Mouse (Mus musculus) CH12.LX (cell line): ENCODE measurements around the gene Prph2. TPM values are rescaled to one million over a fixed set of nuclear protein-coding genes. Genes with fewer than 3 reads are reported as not detected.

Experiments
- DNase-seq: peaks from one replicate; pipeline ENCODE4 v3.0.0-alpha.2; 2013; ENCODE audit errors: extremely low read depth
- H3K27ac ChIP-seq: 2 replicates; pipeline ENCODE4 v1.5.1; 2012; ENCODE audit warnings: low read depth, mild to moderate bottlenecking, control low read depth, moderate library complexity; ENCODE audit not compliant: insufficient read depth
- H3K27me3 ChIP-seq: replicated peaks from 2 replicates; pipeline ENCODE3; 2012; ENCODE audit warnings: inconsistent platforms
- H3K36me3 ChIP-seq, 2 experiments: replicated peaks in 1 of 2; 2 replicates each; pipeline versions ENCODE3 to v1.6.1; 2012; ENCODE audit warnings: inconsistent platforms in 1 of 2, low read length in 1 of 2, mild to moderate bottlenecking in 1 of 2, mixed read lengths in 1 of 2, moderate library complexity in 1 of 2; ENCODE audit not compliant: control insufficient read depth in 1 of 2, insufficient read depth in 1 of 2
- H3K4me1 ChIP-seq, 2 experiments: 2 replicates each; pipeline ENCODE4 v1.6.1; 2012; ENCODE audit warnings: inconsistent platforms in 1 of 2, moderate library complexity in 1 of 2; ENCODE audit not compliant: insufficient read depth in 2 of 2, control insufficient read depth in 1 of 2
- H3K4me2 ChIP-seq: 2 replicates; pipeline ENCODE4 v1.6.1; 2012; ENCODE audit warnings: low read depth, mild to moderate bottlenecking, control low read depth; ENCODE audit not compliant: poor library complexity, insufficient read depth, severe bottlenecking
- H3K4me3 ChIP-seq, 3 experiments: fragments of 150-350 bp in 1 of 3; sonication (generic) in 1 of 3; replicated peaks in 1 of 3; 2 replicates each; pipeline versions ENCODE3 to v1.5.1; 2011 to 2012; ENCODE audit warnings: low read depth in 2 of 3, low read length in 2 of 3, mild to moderate bottlenecking in 2 of 3, moderate library complexity in 2 of 3, control low read depth in 1 of 3, improper control_type of control experiment in 1 of 3, inconsistent platforms in 1 of 3, mixed read lengths in 1 of 3; ENCODE audit not compliant: poor library complexity in 1 of 3
- H3K79me2 ChIP-seq: replicated peaks from 2 replicates; pipeline ENCODE4 v1.6.1; 2012; ENCODE audit warnings: mild to moderate bottlenecking, moderate library complexity; ENCODE audit not compliant: control insufficient read depth, poor library complexity, insufficient read depth, severe bottlenecking; ENCODE audit errors: extremely low read depth
- H3K9ac ChIP-seq: 2 replicates; pipeline ENCODE4 v1.6.1; 2012; ENCODE audit warnings: low read depth, mild to moderate bottlenecking, control low read depth, moderate library complexity; ENCODE audit not compliant: insufficient read depth
- H3K9me3 ChIP-seq: replicated peaks from 2 replicates; pipeline ENCODE3; 2012; ENCODE audit warnings: low read length, inconsistent platforms, mixed read lengths
- BHLHE40 ChIP-seq: IDR thresholded peaks from 2 replicates; pipeline ENCODE4 v1.6.1; 2011; ENCODE audit warnings: mild to moderate bottlenecking, low read depth, low read length, improper control_type of control experiment
- CHD1 ChIP-seq: IDR thresholded peaks from 2 replicates; pipeline ENCODE4 v1.6.1; 2012; ENCODE audit warnings: low read depth, low read length, improper control_type of control experiment, inconsistent platforms
- CTCF ChIP-seq, 2 experiments: IDR thresholded peaks in 1 of 2; conservative IDR thresholded peaks in 1 of 2; 2 replicates each; pipeline ENCODE4 v1.5.1; 2011 to 2012; ENCODE audit warnings: low read depth in 2 of 2, low read length in 2 of 2, improper control_type of control experiment in 1 of 2, inconsistent platforms in 1 of 2, mild to moderate bottlenecking in 1 of 2, moderate library complexity in 1 of 2
- E2F4 ChIP-seq: IDR thresholded peaks from 2 replicates; pipeline ENCODE4 v1.6.1; 2011; ENCODE audit warnings: low read depth, low read length, improper control_type of control experiment; ENCODE audit not compliant: insufficient replicate concordance
- ELF1 ChIP-seq: IDR thresholded peaks from 2 replicates; pipeline ENCODE4 v1.6.1; 2014; ENCODE audit warnings: low read depth, mild to moderate bottlenecking, inconsistent platforms, low read length, improper control_type of control experiment
- EP300 ChIP-seq: IDR thresholded peaks from 2 replicates; pipeline ENCODE4 v1.6.1; 2011; ENCODE audit warnings: low read length, improper control_type of control experiment
- ETS1 ChIP-seq: conservative IDR thresholded peaks from 2 replicates; pipeline ENCODE4 v1.6.1; 2012; ENCODE audit warnings: low read depth, mild to moderate bottlenecking, inconsistent platforms, low read length, improper control_type of control experiment, moderate library complexity
- GABPA ChIP-seq: IDR thresholded peaks from 2 replicates; pipeline ENCODE4 v1.6.1; 2012; ENCODE audit warnings: low read depth, low read length, improper control_type of control experiment, inconsistent platforms; ENCODE audit not compliant: insufficient replicate concordance
- HCFC1 ChIP-seq: IDR thresholded peaks from 2 replicates; pipeline ENCODE4 v1.6.1; 2012; ENCODE audit warnings: low read depth, mild to moderate bottlenecking, inconsistent platforms, low read length, improper control_type of control experiment
- IRF4 ChIP-seq: IDR thresholded peaks from 2 replicates; pipeline ENCODE4 v1.6.1; 2014; ENCODE audit warnings: low read depth, mild to moderate bottlenecking, inconsistent platforms, low read length, improper control_type of control experiment
- JUN ChIP-seq: IDR thresholded peaks from 2 replicates; pipeline ENCODE4 v1.6.1; 2011; ENCODE audit warnings: low read depth, mild to moderate bottlenecking, low read length, improper control_type of control experiment, moderate library complexity; ENCODE audit not compliant: insufficient read depth
- KAT2A ChIP-seq: IDR thresholded peaks from 2 replicates; pipeline ENCODE4 v1.6.1; 2012; ENCODE audit warnings: low read length, improper control_type of control experiment, inconsistent platforms; ENCODE audit not compliant: insufficient replicate concordance
- MAX ChIP-seq: IDR thresholded peaks from 2 replicates; pipeline ENCODE4 v1.6.1; 2011; ENCODE audit warnings: low read length, improper control_type of control experiment
- PAX5 ChIP-seq: IDR thresholded peaks from 2 replicates; pipeline ENCODE4 v1.6.1; 2012; ENCODE audit warnings: low read length, inconsistent platforms, mixed read lengths
- POLR2A ChIP-seq: IDR thresholded peaks from 2 replicates; pipeline ENCODE4 v1.6.1; 2011; ENCODE audit warnings: low read depth, mild to moderate bottlenecking, improper control_type of control experiment, low read length
- POLR2AphosphoS2 ChIP-seq: IDR thresholded peaks from 2 replicates; pipeline ENCODE4 v1.6.1; 2011; ENCODE audit warnings: low read depth, low read length, improper control_type of control experiment
- RCOR1 ChIP-seq: conservative IDR thresholded peaks from 2 replicates; pipeline ENCODE4 v1.6.1; 2012; ENCODE audit warnings: low read depth, mild to moderate bottlenecking, inconsistent platforms, low read length, improper control_type of control experiment
- TBP ChIP-seq: conservative IDR thresholded peaks from 2 replicates; pipeline ENCODE4 v1.6.1; 2011; ENCODE audit warnings: low read depth, low read length, improper control_type of control experiment
- TCF12 ChIP-seq: IDR thresholded peaks from 2 replicates; pipeline ENCODE4 v1.6.1; 2014; ENCODE audit warnings: low read depth, mild to moderate bottlenecking, inconsistent platforms, low read length, improper control_type of control experiment
- UBTF ChIP-seq: IDR thresholded peaks from 2 replicates; pipeline ENCODE4 v1.6.1; 2012; ENCODE audit warnings: low read depth, mild to moderate bottlenecking, inconsistent platforms, low read length, improper control_type of control experiment, moderate library complexity
- USF1 ChIP-seq: IDR thresholded peaks from 2 replicates; pipeline ENCODE4 v1.6.1; 2014; ENCODE audit warnings: low read depth, mild to moderate bottlenecking, inconsistent platforms, low read length, improper control_type of control experiment
- USF2 ChIP-seq: conservative IDR thresholded peaks from 2 replicates; pipeline ENCODE4 v1.6.1; 2011; ENCODE audit warnings: low read depth, low read length, improper control_type of control experiment
- ZC3H11A ChIP-seq: IDR thresholded peaks from 2 replicates; pipeline ENCODE4 v1.6.1; 2012; ENCODE audit warnings: low read depth, mild to moderate bottlenecking, inconsistent platforms, low read length, improper control_type of control experiment
- dilution Hi-C: fragments of 300-500 bp; cut with MboI; formaldehyde crosslinking; loops from 2 replicates; pipeline ENCODE4 v1.14.3; 2020; ENCODE audit warnings: low sequenced_read_pairs; ENCODE audit not compliant: extremely low pct_unique_long_range_greater_than_20kb, extremely low pct_ligation_motif_present
- in situ Hi-C: fragments of 300-500 bp; cut with MboI; formaldehyde crosslinking; loops from 3 replicates; pipeline ENCODE4 v1.14.3; 2019; ENCODE audit warnings: low sequenced_read_pairs, low pct_ligation_motif_present, low pct_unique_long_range_greater_than_20kb, mixed read lengths
- polyA plus RNA-seq: library from polyadenylated mRNA; unstranded; fragments of >175 nt; gene quantifications from 2 replicates; pipeline ENCODE4 v1.2.1, GENCODE M21; 2012; ENCODE audit warnings: low read depth; ENCODE audit not compliant: insufficient read length
- total RNA-seq, 2 experiments: library from RNA; depleted of rRNA; stranded (reverse); fragments of 300-350 nt in 1 of 2; fragments of >200 nt in 1 of 2; gene quantifications; 2 replicates each; pipeline ENCODE4 v1.2.3; 2012 to 2014

The Prph2 gene
- total and polyA plus RNA-seq, 3 experiments: not detected

- Histone ChIP-seq H3K27me3 (no peaks in the 10 kb centered on the region), H3K4me1 (no peaks in the 10 kb centered on the region), H3K4me2 (no peak overlapping the region), H3K36me3 (peaks cover 89 to 98% of the 10 kb centered on the region in 2 experiments), H3K4me3 (no peak overlapping the region), H3K9me3 (no peaks in the 10 kb centered on the region), H3K9ac (no peak overlapping the region), H3K79me2 (no peaks in the 10 kb centered on the region), H3K27ac (no peak overlapping the region)
- dilution Hi-C loops: no loop called here
- TF ChIP-seq CTCF (conservative IDR thresholded peaks at IDR 0.05 in 1 of 2, IDR thresholded peaks at IDR 0.05 in 1 of 2; ENCODE audit: low read depth in 2 of 2, low read length in 2 of 2) (no peak), MAX (no peak), E2F4 (no peak), GABPA (no peak), ETS1 (no peak), TBP (no peak), TCF12 (no peak), USF1 (no peak), POLR2A (no peak), HCFC1 (no peak), EP300 (no peak), RCOR1 (no peak), KAT2A (no peak), UBTF (no peak), JUN (no peak), ELF1 (no peak), IRF4 (no peak), CHD1 (no peak), PAX5 (no peak), ZC3H11A (no peak)
- DNase-seq: no peak
- in situ Hi-C loops: no loop called here
Observed at GRCm38 (mm10) chr17:46962153-46962552, 51.9 kb downstream of the Prph2 start.

GRCm38 (mm10) chr17:46963186-46963585, 52.9 kb downstream of the Prph2 start:
- no peaks in the 10 kb centered on the region for H3K79me2 ChIP-seq
- dilution Hi-C loops (no loop called here), in situ Hi-C loops (no loop called here)
- peaks cover 88 to 98% of the 10 kb centered on the region in 2 experiments for H3K36me3 ChIP-seq
- no peak for DNase-seq
- H3K9me3 ChIP-seq: no peaks in the 10 kb centered on the region
- H3K9ac ChIP-seq: no peak overlapping the region
- no peaks in the 10 kb centered on the region for H3K4me1 ChIP-seq
- no peak overlapping the region for H3K4me2 ChIP-seq
- H3K4me3 ChIP-seq: no peak overlapping the region
- TF ChIP-seq USF2 (no peak), TBP (no peak), BHLHE40 (no peak), POLR2A (no peak), POLR2AphosphoS2 (no peak), JUN (no peak), RCOR1 (no peak), GABPA (no peak)
- H3K27ac ChIP-seq: no peak overlapping the region
- no peaks in the 10 kb centered on the region for H3K27me3 ChIP-seq
